Mouse (Mus musculus): ENCODE results near the gene Ugt2b34. TPM values are rescaled to one million over a fixed set of nuclear protein-coding genes. Genes with fewer than 3 reads are reported as not detected.

Ugt2b34 gene
- polyA plus RNA-seq, 1 experiment from 2014 or later = not detected

Other genes with a start within 250 kb of the Ugt2b34 start
- not detected in 2 replicates for gene Tmprss11b, start 230.6 kb downstream of the Ugt2b34 start, polyA plus RNA-seq (2015; fragmentation: Nextera tagmentation; extraction: Ambion mirVana)
- not detected in 2 replicates for gene Tmprss11e, start 161.1 kb downstream of the Ugt2b34 start, polyA plus RNA-seq (2015; fragmentation: Nextera tagmentation; extraction: Ambion mirVana)
- gene Ythdc1, start 102.7 kb downstream of the Ugt2b34 start, polyA plus RNA-seq (2015; fragmentation: Nextera tagmentation; extraction: Ambion mirVana) = 41.3 and 47.2 TPM in 2 replicates
- not detected in 2 replicates for gene Ugt2b1, start 19.6 kb upstream of the Ugt2b34 start, polyA plus RNA-seq (2015; fragmentation: Nextera tagmentation; extraction: Ambion mirVana)
- gene Ugt2b35, start 93.9 kb upstream of the Ugt2b34 start, polyA plus RNA-seq (2015; fragmentation: Nextera tagmentation; extraction: Ambion mirVana) = not detected in 2 replicates
- not detected in 2 replicates for gene Ugt2b36, start 185.6 kb upstream of the Ugt2b34 start, polyA plus RNA-seq (2015; fragmentation: Nextera tagmentation; extraction: Ambion mirVana)
- gene Ugt2b5, start 233.4 kb upstream of the Ugt2b34 start, polyA plus RNA-seq (2015; fragmentation: Nextera tagmentation; extraction: Ambion mirVana) = not detected in 2 replicates